Mouse (Mus musculus) lung, embryonic 14.5 days (tissue): Measurements from ENCODE around the gene Nacc2. TPM values are rescaled to one million over a fixed set of nuclear protein-coding genes. Genes with fewer than 3 reads are reported as not detected.

Experiments
- ATAC-seq: fragments of 200-750 bp; cut with Nextera tagmentation; 2 replicates; pipeline ENCODE4 v1.8.0; 2017; ENCODE audit warnings: mild to moderate bottlenecking, moderate TSS enrichment, moderate library complexity; ENCODE audit not compliant: insufficient read depth
- DNase-seq: peaks from one replicate; pipeline ENCODE4 v3.0.0-alpha.2; 2015
- H3K27ac ChIP-seq: fragments of 300-500 bp; sonication (generic); 2 replicates; pipeline ENCODE4 v1.5.1; 2014; ENCODE audit warnings: low read depth, mild to moderate bottlenecking, moderate library complexity
- H3K27me3 ChIP-seq: fragments of 300-500 bp; sonication (generic); 2 replicates; pipeline ENCODE4 v1.6.1; 2014; ENCODE audit warnings: low read length, control low read depth; ENCODE audit not compliant: insufficient read depth
- H3K36me3 ChIP-seq: fragments of 300-500 bp; sonication (generic); 2 replicates; pipeline ENCODE4 v1.6.1; 2014; ENCODE audit warnings: control low read depth; ENCODE audit not compliant: insufficient read depth
- H3K4me1 ChIP-seq: fragments of 300-500 bp; sonication (generic); 2 replicates; pipeline ENCODE4 v1.6.1; 2014; ENCODE audit warnings: antibody characterized with exemption, control low read depth; ENCODE audit not compliant: insufficient read depth
- H3K4me2 ChIP-seq: fragments of 300-500 bp; sonication (generic); 2 replicates; pipeline ENCODE4 v1.6.1; 2014; ENCODE audit warnings: mild to moderate bottlenecking
- H3K4me3 ChIP-seq: fragments of 300-500 bp; sonication (generic); 2 replicates; pipeline ENCODE4 v1.5.1; 2014; ENCODE audit warnings: low read depth, low read length
- H3K9ac ChIP-seq: fragments of 300-500 bp; sonication (generic); 2 replicates; pipeline ENCODE4 v1.6.1; 2014
- H3K9me3 ChIP-seq: fragments of 300-500 bp; sonication (generic); 2 replicates; pipeline ENCODE4 v1.6.1; 2016; ENCODE audit warnings: low read depth, low read length, control low read depth
- CTCF ChIP-seq: IDR thresholded peaks from 2 replicates; pipeline ENCODE4 v1.5.1; 2016; ENCODE audit warnings: antibody characterized with exemption, low read depth
- WGBS: fragments of 180-500 bp; shearing (Covaris S2); extraction: QIAGEN DNeasy Blood & Tissue Kit; methylation state at CpG from one replicate; pipeline ENCODE4 v1.1.7; 2014; 5-methylcytosine and 5-hydroxymethylcytosine counted together
- polyA plus RNA-seq: library from polyadenylated mRNA; unstranded; fragments of >200 nt; fragmentation: Nextera tagmentation; extraction: Ambion mirVana; gene quantifications from 2 replicates; pipeline ENCODE4 v1.2.1, GENCODE M21; 2014

Nacc2 gene
- polyA plus RNA-seq, 1 experiment from 2014 or later = 9.4 TPM

GRCm38 (mm10) chr2:26129346-26129745, 6.3 kb upstream of the Nacc2 start:
- 82% methylated on average over 2 of the region's 2 CpGs for WGBS
- ATAC-seq = no peak

GRCm38 (mm10) chr2:26122171-26123078, 595 bp downstream of the Nacc2 start:
- H3K36me3 ChIP-seq = no peaks in the 10 kb centered on the region
- H3K4me1 ChIP-seq = peaks cover 14% of the 10 kb centered on the region
- DNase-seq (peak; percentile 63), ATAC-seq (peak; percentile 52)
- WGBS = under 1% methylated on average over 100 of the region's 109 CpGs
- no peak overlapping the region for H3K27ac ChIP-seq
- no peak for TF ChIP-seq CTCF
- H3K9ac ChIP-seq = peak overlapping the region; percentile 71
- H3K4me3 ChIP-seq = peak overlapping the region; percentile 72
- no peaks in the 10 kb centered on the region for H3K9me3 ChIP-seq
- H3K27me3 ChIP-seq = peaks cover 20% of the 10 kb centered on the region
- H3K4me2 ChIP-seq = peak overlapping the region; percentile 96

More at GRCm38 (mm10) chr2:26129346-26129745, 6.3 kb upstream of the Nacc2 start:
- no peak for DNase-seq
- Histone ChIP-seq H3K27me3 (no peaks in the 10 kb centered on the region), H3K4me1 (peaks cover 8% of the 10 kb centered on the region; the same call in 1 of the 2 replicates), H3K27ac (no peak overlapping the region), H3K36me3 (no peaks in the 10 kb centered on the region), H3K4me2 (no peak overlapping the region), H3K9ac (no peak overlapping the region), H3K4me3 (no peak overlapping the region), H3K9me3 (no peaks in the 10 kb centered on the region)
- TF ChIP-seq CTCF = no peak

- 18% methylated on average over 17 of the region's 17 CpGs for WGBS
- H3K4me1 ChIP-seq = peaks cover 14% of the 10 kb centered on the region
- H3K9ac ChIP-seq = no peak overlapping the region; the same call in 1 of the 2 replicates
- H3K27me3 ChIP-seq = peaks cover 20% of the 10 kb centered on the region
- peak overlapping the region; percentile 96 for H3K4me2 ChIP-seq
- ATAC-seq (no peak), DNase-seq (no peak)
- H3K36me3 ChIP-seq = no peaks in the 10 kb centered on the region
- no peaks in the 10 kb centered on the region for H3K9me3 ChIP-seq
- TF ChIP-seq CTCF = no peak
- H3K27ac ChIP-seq = no peak overlapping the region
- H3K4me3 ChIP-seq = peak overlapping the region; percentile 72
These were observed 1.4 kb downstream of the Nacc2 start for GRCm38 (mm10) chr2:26121541-26122083.

GRCm38 (mm10) chr2:26119626-26120025, 3.4 kb downstream of the Nacc2 start:
- H3K36me3 ChIP-seq = no peaks in the 10 kb centered on the region
- H3K27me3 ChIP-seq = peaks cover 20% of the 10 kb centered on the region
- no peaks in the 10 kb centered on the region for H3K9me3 ChIP-seq
- DNase-seq (no peak), ATAC-seq (no peak)
- peaks cover 14% of the 10 kb centered on the region for H3K4me1 ChIP-seq
- H3K4me3 ChIP-seq = no peak overlapping the region
- H3K4me2 ChIP-seq = no peak overlapping the region
- no peak overlapping the region for H3K9ac ChIP-seq
- H3K27ac ChIP-seq = no peak overlapping the region
- 60% methylated on average over 2 of the region's 2 CpGs for WGBS
- TF ChIP-seq CTCF = no peak

- DNase-seq (no peak), ATAC-seq (no peak)
- TF ChIP-seq CTCF = no peak
- peaks cover 14% of the 10 kb centered on the region for H3K4me1 ChIP-seq
- peaks cover 20% of the 10 kb centered on the region for H3K27me3 ChIP-seq
- no peak overlapping the region for H3K4me2 ChIP-seq
- H3K36me3 ChIP-seq = no peaks in the 10 kb centered on the region
- H3K9me3 ChIP-seq = no peaks in the 10 kb centered on the region
- no peak overlapping the region for H3K9ac ChIP-seq
- 21% methylated on average over 2 of the region's 2 CpGs for WGBS
- H3K27ac ChIP-seq = peak overlapping the region; percentile 32
- no peak overlapping the region for H3K4me3 ChIP-seq
These were observed 3.8 kb downstream of the Nacc2 start for GRCm38 (mm10) chr2:26119310-26119592.

GRCm38 (mm10) chr2:26118584-26119309, 4.3 kb downstream of the Nacc2 start:
- H3K4me3 ChIP-seq = no peak overlapping the region
- WGBS = 43% methylated on average over 4 of the region's 4 CpGs
- H3K27me3 ChIP-seq = peaks cover 20% of the 10 kb centered on the region
- no peaks in the 10 kb centered on the region for H3K36me3 ChIP-seq
- H3K27ac ChIP-seq = peak overlapping the region; percentile 32
- TF ChIP-seq CTCF = no peak
- H3K9ac ChIP-seq = peak overlapping the region; percentile 29; the same call in 1 of the 2 replicates
- H3K9me3 ChIP-seq = no peaks in the 10 kb centered on the region
- DNase-seq = no peak
- H3K4me1 ChIP-seq = peaks cover 14% of the 10 kb centered on the region
- H3K4me2 ChIP-seq = peak overlapping the region; percentile 29; the same call in 1 of the 2 replicates
- ATAC-seq = peak; percentile 33; the same call in 1 of the 2 replicates

- DNase-seq (peak; percentile 22), ATAC-seq (no peak)
- TF ChIP-seq CTCF = no peak
These were observed 5.4 kb downstream of the Nacc2 start for GRCm38 (mm10) chr2:26117580-26117979.

More at GRCm38 (mm10) chr2:26117580-26117979, 5.4 kb downstream of the Nacc2 start:
- Histone ChIP-seq H3K4me2 (no peak overlapping the region), H3K4me1 (peaks cover 7% of the 10 kb centered on the region; the same call in 1 of the 2 replicates), H3K4me3 (no peak overlapping the region), H3K27me3 (peaks cover 20% of the 10 kb centered on the region), H3K9me3 (no peaks in the 10 kb centered on the region), H3K9ac (no peak overlapping the region), H3K27ac (no peak overlapping the region), H3K36me3 (no peaks in the 10 kb centered on the region)
- 57% methylated on average over 1 of the region's 1 CpGs for WGBS
